Mouse (Mus musculus): ENCODE results near the gene Pop4. TPM values are rescaled to one million over a fixed set of nuclear protein-coding genes. Genes with fewer than 3 reads are reported as not detected.

The Pop4 gene
- total RNA-seq (2023) = 54.5 TPM

DNA sequence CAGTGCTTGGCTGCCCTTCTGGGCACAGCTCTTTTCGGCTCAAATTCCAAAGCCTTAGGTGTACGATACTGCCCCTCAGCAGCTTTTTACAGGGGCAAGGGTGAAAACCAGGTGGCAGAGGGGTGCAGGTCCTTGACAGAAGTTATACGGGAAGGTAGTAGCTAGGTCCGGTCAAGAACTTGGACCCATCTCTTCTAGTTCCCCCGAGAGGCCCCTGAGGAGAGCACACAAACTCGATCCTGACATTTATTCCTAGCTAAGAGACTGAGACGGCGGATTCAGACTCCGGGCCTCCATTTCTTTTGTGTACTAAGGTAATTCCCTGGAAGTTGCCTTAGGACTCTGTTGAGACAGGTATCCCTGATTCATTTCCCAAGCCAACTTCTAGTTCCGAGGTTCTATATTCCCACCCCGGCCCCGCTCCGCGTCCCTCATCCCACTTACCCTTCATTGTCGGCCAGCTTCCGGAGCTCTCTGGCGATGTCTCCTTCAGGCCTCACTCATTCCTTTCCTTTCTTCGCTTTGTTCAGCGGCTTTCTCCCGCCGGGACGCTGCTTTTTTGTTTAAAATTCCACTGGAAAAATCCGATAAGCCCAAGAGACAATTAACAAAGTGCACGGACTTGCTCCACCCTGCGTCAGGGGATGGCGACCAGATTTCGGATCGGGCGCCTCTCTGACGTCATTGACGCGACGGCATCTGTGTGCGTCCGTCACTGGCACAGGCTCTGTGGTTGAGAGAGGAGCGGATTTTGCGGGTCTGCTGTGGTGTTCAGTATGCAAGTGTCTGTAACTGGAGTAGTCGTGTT, at the start of gene Pop4:
TSS of gene Pop4 (minus strand) at position 721 of the 808 bp plus-strand sequence.

DNA sequence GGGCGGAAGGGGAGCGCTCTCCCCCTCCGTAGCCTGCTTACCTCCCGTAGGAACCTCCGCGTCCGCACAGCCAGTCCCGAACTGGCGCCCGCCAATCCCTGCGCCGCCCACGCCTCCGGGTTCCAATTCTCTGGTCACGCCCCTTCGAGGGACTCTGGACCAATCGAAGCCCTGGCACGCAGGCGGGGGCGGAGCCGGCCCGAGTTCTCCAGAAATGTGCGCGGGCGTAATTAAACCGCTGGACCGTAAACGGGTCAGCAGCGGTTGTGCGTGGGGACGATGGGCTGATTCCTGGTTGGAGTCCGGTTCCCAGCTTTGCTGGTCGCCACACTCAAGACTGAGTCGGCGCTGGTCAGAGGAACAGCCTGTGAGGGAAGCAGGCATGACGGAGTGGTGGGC, 43.3 kb downstream of the Pop4 start, which contains the start of gene Plekhf1:
TSS of gene Plekhf1 (minus strand) at position 117 of the 399 bp plus-strand sequence.

Other genes with a start within 250 kb of the Pop4 start
- 37.8 TPM for gene Uri1, start 247.9 kb downstream of the Pop4 start, total RNA-seq (2023)
- 1.5 TPM for gene Ccne1, start 163.9 kb downstream of the Pop4 start, total RNA-seq (2023)
- 23.2 TPM for gene 1600014C10Rik, start 88.2 kb downstream of the Pop4 start, total RNA-seq (2023)
- gene Plekhf1, start 43.4 kb downstream of the Pop4 start, total RNA-seq (2023) = not detected

All from CD4-positive naive resting alpha-beta T cell, adult 76 days (primary cell).